Mouse (Mus musculus) limb, embryonic 15.5 days (tissue): ENCODE data around the gene Akap6. TPM values are rescaled to one million over a fixed set of nuclear protein-coding genes. Genes with fewer than 3 reads are reported as not detected.

Experiments used
- ATAC-seq: fragments of 200-750 bp; cut with Nextera tagmentation; 2 replicates; pipeline ENCODE4 v1.8.0; 2017; ENCODE audit warnings: low read depth, moderate TSS enrichment; ENCODE audit not compliant: insufficient number of reproducible peaks, low FRiP score, low TSS enrichment
- H3K27ac ChIP-seq: fragments of 300-500 bp; sonication (generic); 2 replicates; pipeline ENCODE4 v1.5.1; 2015; ENCODE audit warnings: moderate library complexity, mild to moderate bottlenecking, inconsistent platforms
- H3K27me3 ChIP-seq: fragments of 300-500 bp; sonication (generic); 2 replicates; pipeline ENCODE4 v1.6.1; 2015; ENCODE audit warnings: inconsistent platforms
- H3K36me3 ChIP-seq: fragments of 300-500 bp; sonication (generic); 2 replicates; pipeline ENCODE4 v1.6.1; 2015; ENCODE audit warnings: inconsistent platforms
- H3K4me1 ChIP-seq: fragments of 300-500 bp; sonication (generic); 2 replicates; pipeline ENCODE4 v1.6.1; 2015; ENCODE audit warnings: inconsistent platforms
- H3K4me2 ChIP-seq: fragments of 300-500 bp; sonication (generic); 2 replicates; pipeline ENCODE4 v1.6.1; 2015; ENCODE audit warnings: mild to moderate bottlenecking, inconsistent platforms
- H3K4me3 ChIP-seq: fragments of 300-500 bp; sonication (generic); 2 replicates; pipeline ENCODE4 v1.5.1; 2015; ENCODE audit warnings: mild to moderate bottlenecking, inconsistent platforms
- H3K9ac ChIP-seq: fragments of 300-500 bp; sonication (generic); 2 replicates; pipeline ENCODE4 v1.6.1; 2015; ENCODE audit warnings: inconsistent platforms
- H3K9me3 ChIP-seq: fragments of 300-500 bp; sonication (generic); 2 replicates; pipeline ENCODE4 v1.6.1; 2016; ENCODE audit warnings: inconsistent platforms
- WGBS: fragments of 180-500 bp; shearing (Covaris S2); methylation state at CpG from one replicate; pipeline ENCODE4 v1.1.7; 2015; 5-methylcytosine and 5-hydroxymethylcytosine counted together
- polyA plus RNA-seq: library from polyadenylated mRNA; unstranded; fragments of >200 nt; fragmentation: Nextera tagmentation; extraction: Ambion mirVana; gene quantifications from 2 replicates; pipeline ENCODE4 v1.2.1, GENCODE M21; 2015

Akap6 gene
- polyA plus RNA-seq, 1 experiment from 2014 or later, result 1.3 TPM

DNA sequence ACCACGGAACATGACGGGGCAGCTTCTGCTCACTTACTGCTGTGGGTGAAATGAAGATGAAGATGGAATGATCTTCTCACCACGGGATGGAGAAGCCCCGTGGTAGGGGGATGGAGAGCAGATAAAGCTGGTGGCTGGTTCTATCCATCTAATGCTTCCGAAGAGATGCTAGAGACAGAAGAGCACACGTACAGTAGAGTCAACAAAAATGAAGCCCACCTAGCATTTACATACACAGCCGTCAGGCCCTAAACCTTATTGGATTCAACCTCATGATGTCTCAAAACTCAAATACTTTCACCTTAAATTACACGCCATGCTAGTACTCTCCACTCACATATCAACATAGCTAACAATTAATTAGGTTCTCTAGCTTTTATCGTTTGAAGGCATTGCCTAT, 367.1 kb downstream of the Akap6 start:
- no peak overlapping the region for H3K27ac ChIP-seq
- WGBS, result 87% methylated on average over 9 of the region's 9 CpGs

DNA sequence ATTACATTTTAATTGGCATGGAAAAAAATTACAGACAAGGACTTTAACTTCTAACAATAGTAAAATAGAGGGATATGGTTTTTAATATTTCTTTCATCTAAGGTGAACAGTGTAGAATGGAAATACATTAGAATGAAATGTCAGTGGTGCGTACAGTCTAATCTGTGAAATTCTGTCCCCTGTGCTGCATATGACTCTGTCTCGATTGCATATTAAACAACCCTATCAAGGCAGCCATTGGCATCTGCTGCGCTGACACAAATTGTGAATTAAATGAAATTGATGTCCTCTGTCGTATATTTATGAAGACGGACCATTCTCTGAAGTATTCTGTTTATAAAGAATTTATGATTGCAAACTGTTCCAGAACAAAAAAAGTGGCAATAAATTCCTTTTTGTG, 371.7 kb downstream of the Akap6 start:
- Histone ChIP-seq H3K4me3 (no peak overlapping the region), H3K36me3 (no peaks in the 10 kb centered on the region), H3K4me1 (no peaks in the 10 kb centered on the region), H3K4me2 (no peak overlapping the region), H3K9ac (no peak overlapping the region), H3K27ac (no peak overlapping the region), H3K9me3 (no peaks in the 10 kb centered on the region), H3K27me3 (no peaks in the 10 kb centered on the region)
- ATAC-seq, result no peak
- WGBS, result 81% methylated on average over 5 of the region's 5 CpGs

More for the DNA sequence above, 367.1 kb downstream of the Akap6 start:
- Histone ChIP-seq H3K9ac (no peak overlapping the region), H3K4me2 (no peak overlapping the region), H3K4me1 (peaks cover 9% of the 10 kb centered on the region), H3K4me3 (no peak overlapping the region), H3K36me3 (no peaks in the 10 kb centered on the region), H3K9me3 (no peaks in the 10 kb centered on the region), H3K27me3 (no peaks in the 10 kb centered on the region)
- ATAC-seq, result no peak

DNA sequence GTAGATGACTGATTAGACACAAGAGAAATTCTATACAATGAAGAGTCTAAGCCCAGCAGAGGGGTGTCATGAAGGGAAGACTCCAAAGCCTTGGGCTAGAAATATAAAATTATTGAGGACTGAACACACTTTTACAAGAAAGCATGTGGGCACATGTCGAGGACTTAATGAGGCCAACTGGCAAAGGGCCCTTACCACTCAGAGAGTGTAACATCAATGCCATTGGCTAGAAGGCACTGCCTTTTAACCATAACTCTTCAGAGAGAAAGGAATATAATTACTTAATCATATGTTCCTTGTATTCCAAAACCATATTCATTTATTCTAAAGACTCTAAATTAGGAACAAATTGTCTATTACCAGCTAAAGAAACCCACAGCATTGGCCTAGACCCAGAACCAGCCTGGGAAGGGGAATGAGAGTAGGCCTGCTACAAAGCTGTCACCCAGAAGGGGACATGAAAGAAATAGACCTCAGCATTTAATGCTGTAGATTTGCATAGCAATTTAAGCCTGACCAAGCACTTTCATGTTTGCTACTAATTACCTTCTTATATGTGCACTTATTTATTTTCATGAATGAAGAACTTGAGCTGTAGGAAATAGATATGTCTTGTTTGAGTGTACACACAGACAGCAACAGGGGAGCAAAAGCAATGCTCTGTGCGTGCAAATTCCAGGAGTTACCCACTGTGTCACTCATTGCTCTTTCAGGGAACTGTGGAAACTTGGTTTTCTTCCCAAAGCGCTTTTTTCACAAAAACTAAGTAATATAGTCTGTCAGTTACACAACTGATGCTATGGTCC, 377.6 kb downstream of the Akap6 start:
- no peak overlapping the region for H3K4me2 ChIP-seq
- WGBS, result 75% methylated on average over 3 of the region's 3 CpGs
- ATAC-seq, result no peak

DNA sequence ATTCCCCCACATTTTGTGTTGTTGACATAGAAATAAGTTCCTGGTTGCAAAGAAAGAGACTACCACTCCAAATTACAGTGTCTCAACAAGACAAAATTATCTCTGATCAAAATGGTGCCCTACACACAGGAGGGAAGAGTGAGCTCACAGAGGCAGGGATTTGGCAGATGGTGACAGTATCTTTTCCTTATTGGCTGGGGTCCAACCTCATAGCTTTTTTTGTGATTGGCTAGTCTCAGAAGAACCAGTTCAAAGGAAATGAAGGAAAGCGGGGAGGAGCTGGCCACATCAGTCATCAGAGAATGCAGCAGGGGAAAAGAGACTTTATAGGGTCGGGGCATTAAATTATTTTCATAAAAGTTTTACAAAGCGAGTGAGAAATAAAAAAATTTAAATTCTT, 386.6 kb downstream of the Akap6 start:
- H3K4me1 ChIP-seq, result no peaks in the 10 kb centered on the region
- no peak overlapping the region for H3K4me3 ChIP-seq
- no peak overlapping the region for H3K27ac ChIP-seq
- H3K27me3 ChIP-seq, result no peaks in the 10 kb centered on the region
- no peak for ATAC-seq
- no peaks in the 10 kb centered on the region for H3K9me3 ChIP-seq
- H3K36me3 ChIP-seq, result no peaks in the 10 kb centered on the region
- 69% methylated on average over 3 of the region's 3 CpGs for WGBS
- no peak overlapping the region for H3K9ac ChIP-seq
- H3K4me2 ChIP-seq, result no peak overlapping the region

More for the DNA sequence above, 377.6 kb downstream of the Akap6 start:
- no peaks in the 10 kb centered on the region for H3K4me1 ChIP-seq
- H3K27ac ChIP-seq, result no peak overlapping the region
- H3K9me3 ChIP-seq, result no peaks in the 10 kb centered on the region
- H3K4me3 ChIP-seq, result no peak overlapping the region
- H3K27me3 ChIP-seq, result no peaks in the 10 kb centered on the region
- H3K9ac ChIP-seq, result no peak overlapping the region
- H3K36me3 ChIP-seq, result no peaks in the 10 kb centered on the region

DNA sequence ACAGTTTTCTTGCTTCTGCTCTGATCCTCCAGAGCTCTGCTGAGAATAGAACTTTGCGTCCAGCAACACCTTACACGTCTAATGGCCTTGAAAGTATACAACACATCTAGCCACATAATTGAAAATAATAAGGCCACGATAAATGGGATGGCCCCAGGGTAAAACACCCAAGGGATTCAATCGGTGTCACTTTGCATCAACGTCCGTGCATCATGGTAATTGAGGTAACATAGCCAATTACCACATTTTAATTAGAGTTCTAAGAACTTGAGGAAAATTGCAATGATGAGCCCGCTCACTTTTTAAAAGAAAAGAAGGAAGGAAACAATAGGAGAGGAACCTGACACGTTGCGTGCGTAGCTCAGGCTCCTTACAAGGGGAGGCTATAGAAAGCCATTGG, 413.1 kb downstream of the Akap6 start:
- H3K4me3 ChIP-seq, result no peak overlapping the region
- ATAC-seq, result no peak
- no peak overlapping the region for H3K27ac ChIP-seq
- H3K4me1 ChIP-seq, result no peaks in the 10 kb centered on the region
- H3K27me3 ChIP-seq, result no peaks in the 10 kb centered on the region
- 78% methylated on average over 10 of the region's 10 CpGs for whole genome bisulfite sequencing
- no peak overlapping the region for H3K4me2 ChIP-seq
- H3K9ac ChIP-seq, result no peak overlapping the region
- H3K36me3 ChIP-seq, result no peaks in the 10 kb centered on the region
- H3K9me3 ChIP-seq, result no peaks in the 10 kb centered on the region

DNA sequence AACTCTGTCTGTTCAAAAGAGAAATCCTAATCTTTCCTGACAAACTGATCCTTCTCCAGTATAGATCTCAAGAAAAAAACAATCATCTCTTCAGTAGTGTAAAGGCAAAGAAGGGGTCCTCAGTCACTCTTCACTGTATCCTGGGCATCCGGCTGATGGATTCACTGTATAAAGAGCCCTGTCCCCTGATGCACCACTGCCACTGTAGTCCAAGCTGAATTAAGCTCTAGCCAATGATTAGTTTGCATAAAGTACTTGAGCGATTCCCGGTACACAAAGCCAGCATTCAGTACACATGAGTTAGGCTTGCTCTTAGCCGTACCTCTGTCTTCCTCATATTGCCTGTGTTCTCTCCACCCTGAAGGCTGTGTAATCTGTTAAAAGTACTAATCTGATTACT, 420.2 kb downstream of the Akap6 start:
- Histone ChIP-seq H3K9ac (no peak overlapping the region), H3K4me3 (no peak overlapping the region), H3K27me3 (no peaks in the 10 kb centered on the region), H3K4me1 (peaks cover 3% of the 10 kb centered on the region; the same call in 1 of the 2 replicates), H3K9me3 (no peaks in the 10 kb centered on the region), H3K27ac (no peak overlapping the region), H3K4me2 (no peak overlapping the region), H3K36me3 (no peaks in the 10 kb centered on the region)
- ATAC-seq, result no peak
- 65% methylated on average over 4 of the region's 4 CpGs for WGBS

DNA sequence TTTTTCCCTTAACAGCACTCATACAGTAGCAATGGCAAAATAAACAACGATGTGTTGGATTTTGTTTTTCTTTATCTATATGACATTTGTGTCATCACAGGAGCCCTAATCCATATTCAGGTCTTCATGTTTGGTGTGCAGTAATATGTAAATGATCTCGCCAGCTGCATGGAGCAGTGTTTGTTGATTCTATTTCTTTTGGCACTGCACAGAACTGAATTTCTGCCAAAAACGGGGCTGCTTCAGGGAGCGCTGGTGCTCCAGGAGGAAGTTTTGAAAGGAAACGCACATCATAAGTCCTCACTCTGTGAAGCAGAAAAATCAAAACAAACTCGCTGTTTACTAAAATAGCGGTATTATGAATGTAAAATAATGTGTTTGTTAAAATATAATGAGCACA, 424.9 kb downstream of the Akap6 start:
- H3K9ac ChIP-seq, result no peak overlapping the region
- ATAC-seq, result no peak
- no peaks in the 10 kb centered on the region for H3K36me3 ChIP-seq
- WGBS, result 47% methylated on average over 7 of the region's 7 CpGs
- no peaks in the 10 kb centered on the region for H3K27me3 ChIP-seq
- peaks cover 4% of the 10 kb centered on the region; the same call in 1 of the 2 replicates for H3K4me1 ChIP-seq
- no peak overlapping the region for H3K4me3 ChIP-seq
- H3K27ac ChIP-seq, result no peak overlapping the region
- no peak overlapping the region for H3K4me2 ChIP-seq
- H3K9me3 ChIP-seq, result no peaks in the 10 kb centered on the region

DNA sequence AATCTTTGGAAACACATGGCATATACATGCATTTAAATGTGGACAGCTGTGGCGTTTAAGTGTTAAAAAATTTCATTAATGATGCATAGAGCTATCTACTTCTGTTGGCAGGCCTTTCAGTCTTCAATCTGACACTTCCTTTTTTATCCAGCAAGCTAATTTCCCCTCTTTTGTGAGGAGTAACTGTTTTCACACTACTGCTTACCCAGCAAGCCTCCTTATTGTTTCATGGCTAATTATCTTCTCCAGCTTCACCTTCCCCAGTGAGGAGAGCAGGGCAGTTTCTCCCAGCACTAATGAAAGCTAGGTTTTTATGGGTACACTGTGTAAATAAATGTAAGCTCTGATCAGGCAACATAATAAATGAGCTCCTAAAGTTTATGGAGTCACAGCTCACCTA, 425.5 kb downstream of the Akap6 start:
- no peak overlapping the region for H3K4me2 ChIP-seq
- no peak overlapping the region for H3K9ac ChIP-seq
- no peaks in the 10 kb centered on the region for H3K9me3 ChIP-seq
- no peaks in the 10 kb centered on the region for H3K27me3 ChIP-seq
- H3K4me1 ChIP-seq, result peaks cover 4% of the 10 kb centered on the region; the same call in 1 of the 2 replicates
- whole genome bisulfite sequencing, result 34% methylated on average over 1 of the region's 1 CpGs
- no peak overlapping the region for H3K27ac ChIP-seq
- ATAC-seq, result no peak
- no peaks in the 10 kb centered on the region for H3K36me3 ChIP-seq
- no peak overlapping the region for H3K4me3 ChIP-seq

DNA sequence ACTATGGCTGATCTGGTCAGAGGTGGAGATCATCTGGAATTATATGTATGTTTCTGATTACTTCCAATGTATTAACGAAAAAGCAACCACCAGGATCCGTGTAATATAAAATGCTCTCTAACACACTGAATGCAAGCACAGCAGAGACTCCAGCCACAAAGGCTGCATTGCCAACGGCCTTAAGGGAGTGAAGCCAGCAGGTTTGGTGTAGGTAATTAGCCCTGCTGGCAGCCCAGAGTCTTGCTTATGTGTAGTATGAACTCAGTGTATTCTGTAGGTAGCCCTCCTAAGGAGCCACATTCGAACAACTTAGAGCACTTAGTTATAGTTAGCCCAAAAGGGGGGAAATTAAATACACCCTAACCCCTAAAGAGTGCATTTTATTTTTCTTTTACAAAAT, 426.1 kb downstream of the Akap6 start:
- WGBS, result 35% methylated on average over 4 of the region's 4 CpGs
- H3K27ac ChIP-seq, result no peak overlapping the region
- no peak for ATAC-seq

DNA sequence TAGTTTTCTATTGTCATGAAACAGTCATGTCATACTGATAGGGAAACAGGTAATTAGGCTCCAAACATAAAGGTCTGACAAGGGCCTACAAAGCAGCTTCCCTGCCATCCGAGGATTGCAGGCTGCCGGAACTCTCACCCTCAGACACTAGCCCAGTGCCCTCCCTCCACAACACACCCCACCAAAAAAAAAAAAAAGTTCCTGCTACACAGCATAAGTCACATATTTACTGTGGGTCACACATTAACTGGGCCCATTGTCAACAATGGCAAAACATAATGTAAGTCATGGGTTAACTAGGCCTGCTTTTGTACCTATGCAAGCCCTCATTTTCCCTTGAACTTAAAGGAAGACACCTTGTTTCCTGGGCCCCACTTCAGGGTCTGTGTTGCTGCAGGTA, 435.0 kb downstream of the Akap6 start:
- 92% methylated on average over 2 of the region's 2 CpGs for WGBS
- no peaks in the 10 kb centered on the region for H3K36me3 ChIP-seq
- no peaks in the 10 kb centered on the region for H3K9me3 ChIP-seq
- H3K4me3 ChIP-seq, result no peak overlapping the region
- H3K9ac ChIP-seq, result no peak overlapping the region
- no peaks in the 10 kb centered on the region for H3K27me3 ChIP-seq
- no peaks in the 10 kb centered on the region for H3K4me1 ChIP-seq
- no peak overlapping the region for H3K4me2 ChIP-seq
- no peak for ATAC-seq
- no peak overlapping the region for H3K27ac ChIP-seq

More for the DNA sequence above, 426.1 kb downstream of the Akap6 start:
- Histone ChIP-seq H3K4me3 (no peak overlapping the region), H3K27me3 (no peaks in the 10 kb centered on the region), H3K4me2 (no peak overlapping the region), H3K9me3 (no peaks in the 10 kb centered on the region), H3K4me1 (peaks cover 4% of the 10 kb centered on the region; the same call in 1 of the 2 replicates), H3K9ac (no peak overlapping the region), H3K36me3 (no peaks in the 10 kb centered on the region)

DNA sequence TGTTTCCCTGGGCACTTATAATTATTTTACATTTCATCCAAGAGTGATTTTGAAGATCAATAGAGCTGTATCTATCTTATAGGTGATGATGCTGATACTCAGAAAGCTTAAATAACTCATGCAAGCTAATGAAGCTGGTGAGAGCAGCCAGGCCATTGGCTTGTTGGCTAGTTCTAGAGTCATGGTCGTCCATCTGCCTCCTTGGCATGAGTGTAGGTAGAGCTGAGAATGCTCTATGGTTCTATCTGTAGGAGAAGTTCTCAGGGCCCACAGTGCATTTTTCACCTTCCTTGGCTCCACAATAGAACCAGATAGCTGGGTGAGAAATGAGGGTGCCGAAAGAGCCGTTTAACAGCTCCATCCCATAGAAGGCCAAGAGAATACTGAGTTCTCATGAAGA, 438.1 kb downstream of the Akap6 start:
- Histone ChIP-seq H3K9me3 (no peaks in the 10 kb centered on the region), H3K27me3 (no peaks in the 10 kb centered on the region), H3K9ac (no peak overlapping the region), H3K4me2 (no peak overlapping the region), H3K27ac (no peak overlapping the region), H3K36me3 (no peaks in the 10 kb centered on the region), H3K4me3 (no peak overlapping the region), H3K4me1 (no peaks in the 10 kb centered on the region)
- no peak for ATAC-seq
- 84% methylated on average over 3 of the region's 3 CpGs for WGBS

DNA sequence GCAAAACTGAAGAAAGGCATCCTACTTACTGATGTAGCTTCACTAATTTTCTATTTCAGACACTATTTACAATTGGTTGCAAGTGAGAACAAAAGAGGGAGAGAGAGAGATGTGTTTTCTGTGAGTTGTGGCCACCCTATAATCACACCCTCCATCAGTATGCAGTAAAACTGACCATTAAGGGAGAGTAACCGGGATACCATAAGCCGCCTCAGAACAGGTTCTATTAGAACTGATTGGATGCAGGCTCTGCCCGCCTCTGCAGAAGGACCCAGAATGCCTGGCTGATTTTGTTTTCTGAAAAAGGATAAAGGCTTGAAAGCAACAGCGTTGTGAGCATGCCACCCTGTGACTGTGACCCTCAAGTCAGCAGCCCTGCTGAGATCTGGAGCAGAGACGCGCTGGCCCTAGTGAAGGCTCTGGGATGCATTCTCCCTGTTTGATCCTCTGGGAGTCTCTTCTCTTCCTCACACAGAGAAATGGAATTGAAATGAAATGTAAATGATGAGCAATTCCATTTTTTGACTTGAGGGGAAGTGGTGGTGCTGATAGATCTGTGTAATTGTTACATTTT, 445.0 kb downstream of the Akap6 start:
- H3K27me3 ChIP-seq, result no peaks in the 10 kb centered on the region
- H3K9ac ChIP-seq, result no peak overlapping the region
- H3K27ac ChIP-seq, result no peak overlapping the region
- no peaks in the 10 kb centered on the region for H3K9me3 ChIP-seq
- no peak for ATAC-seq
- 0 out of 2 replicates have a peak, but pooled peaks cover 2% of the 10 kb centered on the region for H3K4me1 ChIP-seq
- no peaks in the 10 kb centered on the region for H3K36me3 ChIP-seq
- H3K4me3 ChIP-seq, result no peak overlapping the region
- WGBS, result 54% methylated on average over 6 of the region's 6 CpGs
- no peak overlapping the region for H3K4me2 ChIP-seq
